Mouse (Mus musculus) intestine, postnatal 0 days (tissue): ENCODE results near the gene Akap6. TPM values are rescaled to one million over a fixed set of nuclear protein-coding genes. Genes with fewer than 3 reads are reported as not detected.

Source experiments
- ATAC-seq: fragments of 200-750 bp; cut with Nextera tagmentation; 2 replicates; pipeline ENCODE4 v1.8.0; 2017; ENCODE audit warnings: mild to moderate bottlenecking, moderate TSS enrichment, moderate library complexity
- H3K27ac ChIP-seq: fragments of 300-500 bp; sonication (generic); 2 replicates; pipeline ENCODE4 v1.5.1; 2014; ENCODE audit warnings: mild to moderate bottlenecking, low read depth, low read length, moderate library complexity
- H3K27me3 ChIP-seq: fragments of 300-500 bp; sonication (generic); replicated peaks from 2 replicates; pipeline ENCODE4 v1.6.1; 2014; ENCODE audit warnings: low read length, mixed read lengths; ENCODE audit not compliant: control insufficient read depth, insufficient read depth
- H3K36me3 ChIP-seq: fragments of 300-500 bp; sonication (generic); 2 replicates; pipeline ENCODE4 v1.6.1; 2014; ENCODE audit warnings: mild to moderate bottlenecking, moderate library complexity; ENCODE audit not compliant: control insufficient read depth, insufficient read depth
- H3K4me1 ChIP-seq: fragments of 300-500 bp; sonication (generic); replicated peaks from 2 replicates; pipeline ENCODE4 v1.6.1; 2014; ENCODE audit warnings: antibody characterized with exemption, low read length, mixed read lengths; ENCODE audit not compliant: control insufficient read depth, insufficient read depth
- H3K4me2 ChIP-seq: fragments of 300-500 bp; sonication (generic); replicated peaks from 2 replicates; pipeline ENCODE4 v1.6.1; 2014; ENCODE audit warnings: low read depth, mild to moderate bottlenecking, moderate library complexity
- H3K4me3 ChIP-seq: fragments of 300-500 bp; sonication (generic); 2 replicates; pipeline ENCODE4 v1.5.1; 2014; ENCODE audit warnings: low read depth, low read length
- H3K9ac ChIP-seq: fragments of 300-500 bp; sonication (generic); 2 replicates; pipeline ENCODE4 v1.6.1; 2014; ENCODE audit warnings: mild to moderate bottlenecking, low read depth, low read length
- H3K9me3 ChIP-seq: fragments of 300-500 bp; sonication (generic); 2 replicates; pipeline ENCODE4 v1.6.1; 2016; ENCODE audit warnings: mixed run types; ENCODE audit not compliant: control insufficient read depth
- CTCF ChIP-seq: sonication (generic); IDR thresholded peaks from 2 replicates; pipeline ENCODE4 v1.5.1; 2016; ENCODE audit warnings: low read depth, mild to moderate bottlenecking, control low read depth, antibody characterized with exemption, moderate library complexity
- WGBS: fragments of 180-500 bp; shearing (Covaris S2); extraction: QIAGEN DNeasy Blood & Tissue Kit; methylation state at CpG from one replicate; pipeline ENCODE4 v1.1.7; 2014; 5-methylcytosine and 5-hydroxymethylcytosine counted together
- polyA plus RNA-seq: library from polyadenylated mRNA; unstranded; fragments of >200 nt; fragmentation: Nextera tagmentation; extraction: Ambion mirVana; gene quantifications from 2 replicates; pipeline ENCODE4 v1.2.1, GENCODE M21; 2015

Gene Akap6
- polyA plus RNA-seq, 1 experiment from 2014 or later, result 0.73 TPM

DNA sequence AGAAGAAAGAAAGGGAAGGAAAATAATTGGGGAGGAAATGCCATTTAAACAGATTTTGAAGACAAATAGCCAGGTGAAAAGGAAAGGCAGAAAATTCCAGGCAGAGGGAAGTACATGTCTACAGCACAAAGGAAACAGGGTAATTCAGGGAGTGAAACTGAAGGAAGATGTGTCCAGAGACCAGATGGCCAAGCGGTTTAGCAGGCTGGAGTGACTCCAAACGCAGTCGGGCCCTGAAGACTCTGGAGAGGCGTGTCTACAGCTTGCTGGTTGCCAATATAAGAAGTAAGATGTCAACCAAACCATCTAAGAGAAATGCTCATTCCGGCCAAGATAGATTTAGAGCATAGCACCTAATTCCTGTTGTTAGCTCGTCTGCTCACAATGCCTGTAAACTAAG lies 292.6 kb downstream of the Akap6 start:
- H3K27ac ChIP-seq, result no peak overlapping the region
- H3K36me3 ChIP-seq, result no peaks in the 10 kb centered on the region
- H3K4me3 ChIP-seq, result no peak overlapping the region
- H3K4me2 ChIP-seq, result no peak overlapping the region
- ATAC-seq, result no peak
- no peaks in the 10 kb centered on the region for H3K9me3 ChIP-seq
- H3K27me3 ChIP-seq, result no peaks in the 10 kb centered on the region
- H3K4me1 ChIP-seq, result no peaks in the 10 kb centered on the region
- TF ChIP-seq CTCF, result no peak
- 70% methylated on average over 6 of the region's 6 CpGs for WGBS
- H3K9ac ChIP-seq, result no peak overlapping the region

GRCm38 (mm10) chr12:53012336-53012735 lies 313.2 kb downstream of the Akap6 start:
- Histone ChIP-seq H3K4me3 (no peak overlapping the region), H3K27me3 (no peaks in the 10 kb centered on the region), H3K36me3 (no peaks in the 10 kb centered on the region), H3K9ac (no peak overlapping the region), H3K9me3 (no peaks in the 10 kb centered on the region), H3K4me2 (no peak overlapping the region), H3K27ac (no peak overlapping the region), H3K4me1 (no peaks in the 10 kb centered on the region)
- ATAC-seq, result no peak
- WGBS, result 14% methylated on average over 3 of the region's 3 CpGs
- no peak for TF ChIP-seq CTCF

DNA sequence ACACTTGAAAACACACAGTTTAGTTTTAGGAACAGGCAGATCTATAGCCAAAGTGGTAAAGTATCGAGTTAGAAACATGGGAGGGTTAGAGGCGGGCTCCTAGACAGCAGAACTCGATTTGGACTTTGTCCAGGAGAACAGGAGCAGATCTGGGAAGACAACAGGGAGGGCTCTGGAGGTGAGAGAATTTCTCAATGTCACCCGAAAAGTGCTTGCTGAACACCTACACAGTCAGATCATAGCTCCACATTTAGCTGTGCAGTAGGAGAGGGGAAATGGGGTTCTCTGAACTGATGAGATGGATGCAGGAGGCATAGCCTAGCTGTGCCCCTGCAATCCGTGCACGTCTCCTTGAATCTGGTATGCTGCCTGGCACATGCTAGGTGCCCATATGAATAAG lies 315.4 kb downstream of the Akap6 start:
- no peaks in the 10 kb centered on the region for H3K4me1 ChIP-seq
- no peaks in the 10 kb centered on the region for H3K9me3 ChIP-seq
- no peaks in the 10 kb centered on the region for H3K27me3 ChIP-seq
- H3K4me3 ChIP-seq, result no peak overlapping the region
- no peak for TF ChIP-seq CTCF
- ATAC-seq, result no peak
- H3K27ac ChIP-seq, result no peak overlapping the region
- no peaks in the 10 kb centered on the region for H3K36me3 ChIP-seq
- H3K4me2 ChIP-seq, result no peak overlapping the region
- no peak overlapping the region for H3K9ac ChIP-seq
- 86% methylated on average over 6 of the region's 6 CpGs for WGBS

GRCm38 (mm10) chr12:53024575-53025246 lies 325.5 kb downstream of the Akap6 start:
- Histone ChIP-seq H3K4me2 (no peak overlapping the region), H3K4me3 (no peak overlapping the region), H3K36me3 (no peaks in the 10 kb centered on the region), H3K9me3 (no peaks in the 10 kb centered on the region), H3K9ac (no peak overlapping the region), H3K27me3 (no peaks in the 10 kb centered on the region), H3K27ac (no peak overlapping the region), H3K4me1 (no peaks in the 10 kb centered on the region)
- TF ChIP-seq CTCF, result no peak
- 75% methylated on average over 9 of the region's 9 CpGs for WGBS
- ATAC-seq, result no peak

GRCm38 (mm10) chr12:53027308-53027707 lies 328.1 kb downstream of the Akap6 start:
- Histone ChIP-seq H3K9ac (no peak overlapping the region), H3K27ac (no peak overlapping the region), H3K4me2 (no peak overlapping the region), H3K9me3 (no peaks in the 10 kb centered on the region), H3K36me3 (no peaks in the 10 kb centered on the region), H3K27me3 (no peaks in the 10 kb centered on the region), H3K4me1 (no peaks in the 10 kb centered on the region), H3K4me3 (no peak overlapping the region)
- TF ChIP-seq CTCF, result no peak
- WGBS, result 80% methylated on average over 4 of the region's 4 CpGs
- ATAC-seq, result no peak

DNA sequence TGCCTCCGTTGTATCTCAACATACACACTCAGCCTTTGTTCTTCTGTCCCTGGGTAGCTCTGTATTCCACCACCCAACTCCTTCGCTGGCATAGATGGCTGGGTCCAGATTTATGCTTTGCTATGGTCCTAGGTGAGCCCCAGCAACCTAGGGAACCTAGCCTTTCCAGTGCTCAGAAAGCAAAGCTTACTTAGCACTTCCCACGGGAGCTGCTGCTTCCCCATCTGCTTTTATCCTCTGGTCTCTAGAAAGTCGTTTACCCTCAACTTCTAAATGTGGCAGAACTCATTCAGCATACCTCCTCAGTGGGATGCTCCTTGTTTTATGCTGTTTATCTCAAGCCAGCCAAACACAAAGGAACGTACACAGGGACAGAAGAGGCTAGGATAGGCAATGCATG lies 329.7 kb downstream of the Akap6 start:
- 51% methylated on average over 5 of the region's 5 CpGs for WGBS
- H3K27me3 ChIP-seq, result no peaks in the 10 kb centered on the region
- TF ChIP-seq CTCF, result no peak
- H3K9me3 ChIP-seq, result no peaks in the 10 kb centered on the region
- no peak overlapping the region for H3K9ac ChIP-seq
- no peak overlapping the region for H3K4me2 ChIP-seq
- no peak overlapping the region for H3K27ac ChIP-seq
- H3K36me3 ChIP-seq, result no peaks in the 10 kb centered on the region
- H3K4me1 ChIP-seq, result no peaks in the 10 kb centered on the region
- H3K4me3 ChIP-seq, result no peak overlapping the region
- ATAC-seq, result no peak

DNA sequence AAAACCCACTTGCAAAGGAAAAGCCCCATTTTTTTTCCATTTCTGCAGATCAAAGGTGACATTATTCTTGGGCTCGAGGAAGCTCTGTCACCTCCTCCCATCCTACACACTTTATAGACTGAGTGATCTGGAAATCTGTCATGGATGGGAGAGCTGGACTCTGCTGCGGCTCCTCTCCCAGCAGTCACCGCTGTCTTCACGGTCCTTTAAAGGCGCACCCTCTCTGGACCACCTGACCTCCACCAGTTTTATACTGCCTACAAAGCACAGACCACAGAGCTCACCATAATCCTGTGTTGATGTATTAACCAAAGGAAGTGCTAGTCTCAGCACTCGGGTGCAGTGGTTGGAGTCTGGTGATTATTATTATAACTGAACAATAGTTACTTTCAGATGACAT lies 330.7 kb downstream of the Akap6 start:
- Histone ChIP-seq H3K9me3 (no peaks in the 10 kb centered on the region), H3K9ac (no peak overlapping the region), H3K4me2 (no peak overlapping the region), H3K4me3 (no peak overlapping the region), H3K36me3 (no peaks in the 10 kb centered on the region), H3K27ac (no peak overlapping the region), H3K27me3 (no peaks in the 10 kb centered on the region), H3K4me1 (no peaks in the 10 kb centered on the region)
- no peak for TF ChIP-seq CTCF
- WGBS, result 77% methylated on average over 6 of the region's 6 CpGs
- ATAC-seq, result no peak
